Mouse (Mus musculus): ENCODE measurements around the gene Akap2.

DNA sequence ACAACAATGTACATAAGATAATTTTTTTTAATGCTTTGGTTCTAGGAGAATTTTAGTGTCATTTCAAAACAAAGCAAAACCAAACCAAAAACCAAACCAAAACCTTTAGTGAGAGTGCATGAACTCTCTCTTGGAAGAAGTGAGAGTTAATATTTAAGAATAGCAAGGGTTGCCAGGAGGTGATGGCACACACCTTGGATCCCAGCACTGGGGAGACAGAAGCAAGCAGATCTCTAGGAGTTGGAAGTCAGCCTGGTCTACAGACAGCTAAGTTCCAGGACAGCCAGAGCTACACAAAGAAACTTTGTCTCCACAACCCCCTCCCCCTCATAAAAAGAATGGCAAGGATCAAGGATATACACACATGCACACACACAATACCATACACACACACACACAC lies 195.6 kb downstream of the Akap2 start:
- TF ChIP-seq POLR2A (IDR thresholded peaks at IDR 0.05; ENCODE audit: extremely low read depth, insufficient read depth, low read length) (no peak), CTCF (IDR thresholded peaks at IDR 0.05; ENCODE audit: low read depth, low read length) (no peak)
